ENCODE assay signal across 8 mouse cellular contexts in the genomic region with DNA sequence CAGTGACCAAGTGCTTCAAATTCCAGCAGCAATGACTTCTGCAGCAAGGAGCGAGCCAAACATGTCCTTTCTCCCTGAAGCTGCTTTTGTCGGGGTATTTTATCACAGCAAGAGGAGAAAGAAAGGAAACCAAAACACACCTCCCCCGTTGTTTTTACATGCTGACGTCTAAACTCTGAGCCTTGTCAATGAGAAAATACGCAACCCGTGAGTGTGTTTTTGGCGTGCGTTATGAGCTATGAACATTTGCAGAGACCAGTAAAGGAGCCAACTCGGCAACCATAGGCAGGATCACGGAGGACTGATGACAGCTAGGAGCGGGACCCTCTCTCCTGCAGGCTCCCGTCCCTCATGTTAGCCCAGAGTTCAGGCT. TPM values are rescaled to one million over a fixed set of nuclear protein-coding genes. Genes with fewer than 3 reads are reported as not detected.
DNase-seq lines count a peak whose midpoint lies in the region; ATAC-seq lines count a peak whose summit lies in the region.

No protein-coding gene starts in this region.

- ATAC-seq in erythroid progenitor cell, adult 5-6 weeks (replicated peaks; ENCODE audit: low FRiP score, poor library complexity, severe bottlenecking), result 0 out of 2 replicates have a peak, but pooled peaks have one; percentile 1
- no peak for ATAC-seq in liver, embryonic 12.5 days
- no peak for ATAC-seq in activated CD4-positive, CD25-positive, alpha-beta regulatory T cell, adult 4 months

- peak; percentile 33 for DNase-seq in embryo, embryonic 11 days
- DNase-seq in embryo, embryonic 10.5 days (ENCODE audit: low spot score), result no peak
- peak; percentile 56 for DNase-seq in 416B (ENCODE audit: low read depth)
- no peak for DNase-seq in right cerebral cortex, postnatal 36 days (ENCODE audit: low spot score in 2 of 2)
- no peak for DNase-seq in adrenal gland, adult 8-10 months

- WGBS in liver, embryonic 12.5 days (ENCODE audit: insufficient replicate concordance), result 9% methylated on average over 12 of the region's 12 CpGs

- peaks cover 13% of the 10 kb centered on the region for H3K36me3 ChIP-seq in liver, embryonic 12.5 days

- peak overlapping the region; percentile 84 for H3K9ac ChIP-seq in liver, embryonic 12.5 days

- H3K4me3 ChIP-seq in liver, embryonic 12.5 days, result peak overlapping the region; percentile 72

- no peaks in the 10 kb centered on the region for H3K9me3 ChIP-seq in liver, embryonic 12.5 days (replicated peaks)

- peaks cover 18% of the 10 kb centered on the region for H3K4me1 ChIP-seq in liver, embryonic 12.5 days

- H3K27ac ChIP-seq in liver, embryonic 12.5 days, result peak overlapping the region; percentile 85

- no peaks in the 10 kb centered on the region for H3K27me3 ChIP-seq in liver, embryonic 12.5 days (replicated peaks)

- peak overlapping the region; percentile 95 for H3K4me2 ChIP-seq in liver, embryonic 12.5 days

RNA-seq across cellular contexts. Expression of a gene that starts 0.8 kb away (rescaled TPM):
- 50.7 and 56.2 TPM in 2 replicates for total RNA-seq in erythroid progenitor cell, adult 5-6 weeks (2015; ENCODE audit: low replicate concordance)
- 11.6 and 36.7 TPM in 2 replicates for total RNA-seq in erythroid progenitor cell, adult 5-6 weeks (2017; ENCODE audit: low replicate concordance)
- polyA plus RNA-seq in liver, embryonic 12.5 days (2016; fragmentation: Nextera tagmentation; extraction: Ambion mirVana), result 48.3 and 51.2 TPM in 2 replicates
- 1 to 10 TPM in 3 of 4 experiments, under 1 TPM in 1; 0.87 to 3.8 (median 1.8) TPM for total RNA-seq in adrenal gland, adult 8-10 months (2022)
- 10 to 100 TPM; 21.6 to 34.7 TPM for polyA plus RNA-seq in activated CD4-positive, CD25-positive, alpha-beta regulatory T cell, adult 4 months (2017; shearing (Covaris generic))

RNA-seq across cellular contexts. Expression of a gene that starts 8.5 kb away (rescaled TPM):
- not detected in 2 replicates for total RNA-seq in erythroid progenitor cell, adult 5-6 weeks (2015; ENCODE audit: low replicate concordance)
- not detected in 2 replicates for total RNA-seq in erythroid progenitor cell, adult 5-6 weeks (2017; ENCODE audit: low replicate concordance)
- polyA plus RNA-seq in liver, embryonic 12.5 days (2016; fragmentation: Nextera tagmentation; extraction: Ambion mirVana), result not detected in 2 replicates
- total RNA-seq in adrenal gland, adult 8-10 months (2022), result under 1 TPM; 0.35 to 0.62 (median 0.39) TPM
- polyA plus RNA-seq in activated CD4-positive, CD25-positive, alpha-beta regulatory T cell, adult 4 months (2017; shearing (Covaris generic)), result not detected

RNA-seq across cellular contexts. Expression of a gene that starts 19.6 kb away (rescaled TPM):
- total RNA-seq in erythroid progenitor cell, adult 5-6 weeks (2015; ENCODE audit: low replicate concordance), result 13.4 and 15.5 TPM in 2 replicates
- total RNA-seq in erythroid progenitor cell, adult 5-6 weeks (2017; ENCODE audit: low replicate concordance), result 6.7 and 11.9 TPM in 2 replicates
- polyA plus RNA-seq in liver, embryonic 12.5 days (2016; fragmentation: Nextera tagmentation; extraction: Ambion mirVana), result 0.30 TPM in 2 replicates
- total RNA-seq in adrenal gland, adult 8-10 months (2022), result under 1 TPM in 2 of 4 experiments, not detected in 2; 0.45 to 0.92 TPM
- polyA plus RNA-seq in activated CD4-positive, CD25-positive, alpha-beta regulatory T cell, adult 4 months (2017; shearing (Covaris generic)), result 10 to 100 TPM in 1 of 2 experiments, 1 to 10 TPM in 1; 2.5 to 10.9 TPM

RNA-seq across cellular contexts. Expression of a gene that starts 31.0 kb away (rescaled TPM):
- total RNA-seq in erythroid progenitor cell, adult 5-6 weeks (2015; ENCODE audit: low replicate concordance), result not detected in 2 replicates
- total RNA-seq in erythroid progenitor cell, adult 5-6 weeks (2017; ENCODE audit: low replicate concordance), result not detected in 2 replicates
- 0.81 and 1.4 TPM in 2 replicates for polyA plus RNA-seq in liver, embryonic 12.5 days (2016; fragmentation: Nextera tagmentation; extraction: Ambion mirVana)
- 1 to 10 TPM; 3.0 to 6.9 (median 3.5) TPM for total RNA-seq in adrenal gland, adult 8-10 months (2022)
- polyA plus RNA-seq in activated CD4-positive, CD25-positive, alpha-beta regulatory T cell, adult 4 months (2017; shearing (Covaris generic)), result not detected

RNA-seq across cellular contexts. Expression of a gene that starts 31.1 kb away (rescaled TPM):
- total RNA-seq in erythroid progenitor cell, adult 5-6 weeks (2015; ENCODE audit: low replicate concordance), result not detected in 2 replicates
- total RNA-seq in erythroid progenitor cell, adult 5-6 weeks (2017; ENCODE audit: low replicate concordance), result not detected in 2 replicates
- polyA plus RNA-seq in liver, embryonic 12.5 days (2016; fragmentation: Nextera tagmentation; extraction: Ambion mirVana), result 0.31 and 0.37 TPM in 2 replicates
- total RNA-seq in adrenal gland, adult 8-10 months (2022), result under 1 TPM in 3 of 4 experiments, not detected in 1; 0.14 to 0.24 (median 0.17) TPM
- not detected for polyA plus RNA-seq in activated CD4-positive, CD25-positive, alpha-beta regulatory T cell, adult 4 months (2017; shearing (Covaris generic))

Comparison
In these comparisons a context has a peak if more than half of its experiments do, and no peak if none do; other contexts are left out.
1. DNase-seq: peak in embryo, embryonic 11 days (single experiment) and 416B (single experiment); none in embryo, embryonic 10.5 days (single experiment), right cerebral cortex, postnatal 36 days (0 of 2) and adrenal gland, adult 8-10 months (single experiment).
2. RNA of a gene that starts 19.6 kb away (total RNA-seq): 6.7 to 15.5 TPM in erythroid progenitor cell, adult 5-6 weeks; 0.45 to 0.92 TPM in adrenal gland, adult 8-10 months; every median in the first group is over 4 times any median in the second.